Mouse (Mus musculus): ENCODE measurements around the gene Dclk1.

Gene Dclk1

DNA sequence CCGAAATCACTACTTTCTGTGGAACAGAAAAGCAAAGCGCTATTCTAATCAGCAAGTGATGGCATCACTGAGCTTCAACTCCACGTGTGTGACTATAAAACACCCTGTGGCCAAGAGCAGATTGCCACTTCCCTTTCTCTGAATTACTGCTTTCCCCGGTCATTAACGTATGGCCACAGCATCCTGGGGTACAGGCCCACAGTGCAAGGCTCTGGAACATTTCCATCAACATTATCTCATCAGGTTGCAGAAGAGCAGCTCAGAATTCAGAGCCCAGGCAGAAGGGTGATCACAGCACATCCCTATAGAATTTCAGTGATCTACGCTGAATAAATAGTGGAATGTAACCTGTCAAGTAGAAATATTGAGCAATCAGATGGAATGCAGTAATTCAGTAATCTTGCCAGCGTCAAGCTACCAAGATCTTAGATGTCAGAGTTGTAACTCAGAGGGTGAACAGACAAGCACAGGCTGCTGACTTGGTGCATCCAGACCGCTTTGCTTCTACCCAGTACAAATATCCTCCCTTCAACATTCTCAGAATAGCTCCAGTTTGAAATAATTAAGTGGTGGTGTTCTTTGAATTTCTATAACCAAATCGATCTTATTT is 293.5 kb downstream of the Dclk1 start:
- DNase-seq (ENCODE audit: extremely low read depth, low read depth, low spot score), result no peak

DNA sequence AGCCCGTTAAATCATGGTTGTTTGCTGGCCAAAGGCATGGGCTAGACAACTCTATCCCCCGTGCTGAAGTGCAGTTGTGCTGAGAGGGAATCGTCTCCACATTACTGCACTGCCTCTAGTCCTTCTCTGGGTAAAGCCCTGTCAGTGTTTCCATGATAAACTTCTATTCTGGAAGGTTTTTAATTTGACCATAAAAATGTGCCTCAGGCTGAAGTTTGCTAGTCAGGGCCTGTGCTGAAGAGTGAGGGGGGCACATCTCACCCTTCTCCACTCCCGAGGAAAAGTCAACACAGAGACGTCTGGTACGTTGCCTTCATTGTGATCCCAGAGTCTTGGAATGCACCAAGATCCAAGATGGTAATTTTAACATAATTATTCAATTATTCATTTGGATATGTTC is 294.7 kb downstream of the Dclk1 start:
- DNase-seq (ENCODE audit: extremely low read depth, low read depth, low spot score), result no peak

DNA sequence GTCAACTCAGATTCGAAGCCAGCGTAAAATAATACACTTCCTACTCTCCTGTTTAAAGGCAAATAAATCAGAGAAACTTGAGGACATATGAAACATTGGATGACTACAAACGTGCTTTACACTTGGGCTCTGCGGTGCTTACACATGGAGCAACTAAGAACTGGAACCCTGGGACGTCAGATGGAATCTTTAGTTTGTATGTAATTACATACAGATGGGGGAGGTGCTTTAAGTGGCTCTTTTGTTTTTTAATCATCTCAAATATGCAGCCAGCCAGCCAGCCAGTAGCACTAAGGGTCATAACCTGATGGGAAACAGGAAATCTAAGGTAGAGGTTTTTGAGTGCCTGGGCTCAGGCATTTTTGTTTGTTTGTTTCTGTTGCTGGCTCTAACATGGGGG is 295.6 kb downstream of the Dclk1 start:
- no peak for DNase-seq (ENCODE audit: extremely low read depth, low read depth, low spot score)

DNA sequence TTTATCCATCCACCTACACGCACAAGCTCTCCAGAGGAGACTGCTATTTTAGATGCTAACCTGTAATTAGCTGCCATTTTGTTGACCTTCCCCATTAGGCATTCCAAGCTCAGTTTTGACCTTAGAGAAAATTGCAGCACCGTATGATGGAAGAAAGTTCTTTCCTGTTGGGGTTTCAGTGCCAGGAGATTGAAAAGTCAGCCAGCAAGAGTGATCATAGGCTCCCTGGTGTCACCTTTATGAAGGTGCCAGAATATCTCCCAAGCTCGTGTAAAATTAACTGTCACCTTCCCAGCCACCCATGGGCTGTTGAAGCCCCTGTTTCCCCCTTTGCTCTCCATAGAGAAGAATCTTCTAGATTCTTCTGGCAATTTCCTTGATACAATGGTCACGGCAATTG is 297.2 kb downstream of the Dclk1 start:
- no peak for DNase-seq (ENCODE audit: extremely low read depth, low read depth, low spot score)

DNA sequence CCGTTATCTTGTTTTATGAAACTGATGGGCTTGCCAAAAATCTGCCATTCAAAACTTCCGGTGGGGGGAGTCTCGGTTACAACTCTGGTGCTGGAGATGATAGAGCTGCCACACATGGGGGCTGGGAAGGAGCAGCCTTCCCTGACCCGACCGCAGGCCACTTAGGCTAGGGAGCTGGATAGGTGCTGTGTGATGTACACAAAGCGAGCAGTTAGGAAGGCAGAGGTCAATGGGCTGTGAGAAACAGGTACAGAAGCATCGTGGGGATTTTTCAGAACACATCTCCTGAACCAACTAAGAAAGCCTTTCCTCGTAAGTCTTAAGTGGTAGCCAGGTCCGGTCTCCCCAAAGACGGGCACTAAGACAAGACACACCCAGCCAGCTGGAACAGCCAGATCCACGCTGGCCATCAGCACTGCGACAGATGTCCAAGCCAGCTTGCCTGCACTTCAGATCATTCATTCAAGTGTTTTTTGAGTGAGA is 297.7 kb downstream of the Dclk1 start:
- no peak for DNase-seq (ENCODE audit: extremely low read depth, low read depth, low spot score)

DNA sequence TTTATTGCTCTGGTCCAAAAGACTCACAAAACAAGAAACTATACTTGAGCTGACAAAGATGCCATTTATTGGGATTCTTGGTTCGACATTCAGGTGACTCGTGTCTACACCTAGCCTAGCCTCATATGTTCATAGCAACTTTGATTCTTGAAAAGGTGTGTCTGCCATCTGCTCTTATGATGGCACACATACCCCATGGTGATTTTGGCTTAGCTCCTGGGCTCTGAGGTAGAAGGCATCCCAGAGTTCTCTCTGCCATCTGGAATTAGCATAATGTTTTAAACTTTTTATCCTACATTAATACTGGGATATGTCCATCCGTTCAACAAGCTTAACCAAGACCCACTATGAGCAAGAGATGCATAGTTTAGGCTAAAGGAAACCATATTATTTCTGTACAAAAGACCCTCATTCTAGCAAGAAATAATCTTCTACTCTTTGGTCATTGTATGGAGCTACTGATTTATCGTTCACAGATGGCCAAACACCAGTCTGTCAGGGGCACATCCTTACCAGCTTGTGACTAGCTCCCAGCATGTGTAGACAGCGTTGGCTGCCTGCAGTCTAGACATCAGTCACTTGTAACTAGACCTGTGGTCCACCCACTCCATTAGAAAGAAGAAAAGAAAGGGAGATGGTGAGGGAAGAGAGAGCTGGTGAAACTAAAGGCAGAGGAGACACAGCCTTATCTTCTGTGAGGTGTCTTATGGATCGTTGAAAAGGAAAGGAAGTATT is 298.4 kb downstream of the Dclk1 start:
- DNase-seq (ENCODE audit: extremely low read depth, low read depth, low spot score), result no peak

DNA sequence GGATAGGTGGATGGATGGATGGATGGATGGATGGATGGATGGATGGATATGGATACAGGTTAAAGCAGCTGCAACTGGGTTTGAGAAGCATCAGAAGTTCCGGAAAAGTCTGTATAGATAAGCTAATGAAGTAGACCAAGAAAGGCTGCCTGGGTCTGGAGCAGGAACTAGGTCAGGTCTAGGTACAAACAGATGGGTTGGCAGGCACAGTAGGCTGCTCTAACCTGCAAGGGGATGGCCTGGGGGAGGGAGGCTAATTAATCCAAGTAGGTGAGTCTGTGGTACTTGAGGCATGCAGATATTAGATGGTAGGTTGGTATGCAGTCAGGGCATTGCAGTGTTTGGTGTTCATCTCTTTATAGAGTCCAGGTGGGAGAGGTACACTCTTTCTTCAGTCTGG is 299.6 kb downstream of the Dclk1 start:
- no peak for DNase-seq (ENCODE audit: extremely low read depth, low read depth, low spot score)

DNA sequence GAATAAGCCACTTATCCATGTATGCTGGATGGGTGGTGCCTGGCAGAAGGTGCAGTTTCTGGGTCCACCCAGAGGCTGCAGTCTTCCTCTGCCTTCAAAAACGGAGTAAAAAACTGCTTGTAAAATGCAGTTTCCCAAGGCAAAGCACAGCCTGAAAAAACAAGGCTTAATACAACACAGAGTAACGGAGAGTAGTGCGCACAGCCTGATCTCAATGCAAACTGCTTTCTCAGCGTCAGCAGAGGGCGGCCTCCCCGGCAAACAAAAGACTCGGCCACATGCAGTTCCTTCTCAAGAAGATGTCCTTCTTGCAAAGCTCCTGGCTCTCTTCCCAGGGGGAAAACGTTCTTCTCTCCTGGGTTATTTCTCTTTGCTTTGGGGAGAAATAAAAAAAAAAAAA is 300.1 kb downstream of the Dclk1 start:
- DNase-seq (ENCODE audit: extremely low read depth, low read depth, low spot score), result no peak

DNA sequence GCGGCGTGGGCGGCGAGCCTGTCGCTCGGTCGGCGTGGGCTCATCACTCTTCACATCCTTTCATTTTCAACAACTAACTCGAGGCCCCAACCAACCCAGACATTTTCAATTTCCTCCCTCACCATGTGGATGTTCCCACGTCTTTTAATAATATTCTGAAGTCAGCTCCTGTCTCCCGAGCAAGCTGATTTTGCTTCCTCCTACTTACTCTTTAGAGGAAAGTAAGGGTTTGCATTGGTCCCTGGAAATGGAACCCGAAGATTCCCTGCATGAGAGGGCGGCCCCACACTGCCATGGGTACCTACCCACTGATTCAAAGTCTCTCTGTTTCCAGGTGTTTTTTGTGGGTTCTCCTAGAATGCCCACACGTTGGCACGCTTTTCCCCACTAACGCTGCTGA is 300.8 kb downstream of the Dclk1 start:
- no peak for DNase-seq (ENCODE audit: extremely low read depth, low read depth, low spot score)

DNA sequence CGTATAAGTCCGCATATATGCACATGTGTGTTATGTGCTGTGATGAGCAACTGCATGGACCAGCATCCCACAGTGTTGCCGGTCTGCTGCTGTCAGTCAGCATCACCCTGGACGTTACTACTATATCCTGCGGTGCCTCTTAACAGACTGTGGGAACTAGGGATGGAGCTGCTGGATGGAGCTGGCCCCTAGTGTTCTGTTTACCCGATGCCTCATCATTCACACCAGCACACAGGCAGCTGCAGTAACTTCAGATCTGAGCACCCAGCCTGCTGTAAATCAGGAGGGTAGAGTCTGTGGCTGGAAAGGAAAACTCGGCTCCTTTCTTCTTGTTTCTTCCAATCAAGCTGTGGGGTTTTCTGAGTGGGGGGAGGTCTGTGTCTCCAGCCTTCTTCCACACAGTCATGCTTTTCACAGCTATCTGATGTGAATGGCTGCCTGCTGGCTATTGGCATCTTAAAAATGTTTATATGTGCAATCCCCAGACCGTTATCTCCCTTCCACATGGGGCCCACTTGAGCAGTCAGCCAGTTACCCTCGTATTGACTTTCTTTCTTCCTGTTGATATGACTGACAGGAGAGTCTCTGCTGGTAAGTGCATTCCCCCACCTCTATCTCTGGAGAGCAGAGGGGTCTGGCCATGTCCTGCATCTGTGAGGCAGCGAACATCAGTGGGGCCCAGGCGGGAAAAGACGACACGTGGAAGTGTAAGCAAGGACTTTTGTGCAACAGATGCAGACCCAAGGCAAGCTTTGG is 301.9 kb downstream of the Dclk1 start:
- DNase-seq (ENCODE audit: extremely low read depth, low read depth, low spot score), result no peak

DNA sequence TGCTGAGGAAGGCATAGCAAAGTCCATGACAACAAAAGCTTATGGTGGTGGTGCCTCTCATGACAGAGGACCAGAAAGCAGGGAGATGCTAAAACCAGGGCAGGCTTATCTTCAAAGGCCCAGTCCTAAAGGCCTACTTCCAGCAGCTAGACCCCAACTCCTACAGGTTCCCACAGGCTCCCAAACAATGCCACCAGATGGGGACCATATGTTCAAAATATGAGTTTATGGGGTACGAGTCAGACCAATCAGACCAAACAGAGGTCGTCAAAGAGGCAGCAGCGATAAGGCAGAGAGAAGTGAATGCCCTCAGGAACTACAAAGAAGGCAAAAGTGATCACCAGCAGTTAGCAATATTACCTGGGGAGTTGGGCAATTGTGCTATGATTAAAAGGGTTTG is 303.1 kb downstream of the Dclk1 start:
- no peak for DNase-seq (ENCODE audit: extremely low read depth, low read depth, low spot score)

DNA sequence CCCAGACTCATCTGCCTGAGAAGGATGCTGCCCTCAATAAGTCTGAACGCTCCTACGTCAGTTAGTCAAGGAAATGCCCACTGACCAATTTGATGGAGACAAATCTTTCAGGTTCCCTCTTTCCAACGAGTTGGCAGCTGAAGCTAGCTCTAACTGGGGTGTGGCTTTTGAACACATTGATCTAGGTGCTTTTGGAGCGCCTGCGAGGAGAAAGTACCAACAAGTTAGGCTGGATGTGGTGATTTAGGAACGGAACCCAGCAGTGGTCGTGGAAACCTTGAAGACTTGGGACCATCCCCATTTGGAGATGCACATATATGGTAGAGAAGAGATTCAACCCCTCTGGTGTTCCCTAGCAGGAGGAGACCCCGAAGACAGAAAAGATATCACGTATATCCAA is 303.8 kb downstream of the Dclk1 start:
- DNase-seq (ENCODE audit: extremely low read depth, low read depth, low spot score), result no peak

DNA sequence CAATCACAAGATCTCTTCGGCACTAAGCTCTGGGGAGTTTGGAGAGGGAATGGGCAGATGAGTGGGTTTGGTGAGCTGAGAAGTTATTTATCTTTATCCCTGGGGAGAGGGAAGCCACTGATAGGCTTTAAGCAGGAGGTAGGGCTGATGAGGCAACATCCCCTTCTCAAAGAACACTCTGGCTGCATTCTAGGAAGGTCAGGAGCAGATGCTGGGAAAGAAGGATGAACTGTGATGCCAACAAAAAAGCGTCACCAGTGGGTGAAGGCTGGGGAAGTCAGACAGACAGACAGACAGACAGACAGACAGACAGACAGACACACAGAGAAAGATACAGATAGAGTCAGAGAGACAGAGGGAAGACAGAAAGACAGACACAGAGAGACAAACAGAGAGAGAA is 304.9 kb downstream of the Dclk1 start:
- no peak for DNase-seq (ENCODE audit: extremely low read depth, low read depth, low spot score)

DNA sequence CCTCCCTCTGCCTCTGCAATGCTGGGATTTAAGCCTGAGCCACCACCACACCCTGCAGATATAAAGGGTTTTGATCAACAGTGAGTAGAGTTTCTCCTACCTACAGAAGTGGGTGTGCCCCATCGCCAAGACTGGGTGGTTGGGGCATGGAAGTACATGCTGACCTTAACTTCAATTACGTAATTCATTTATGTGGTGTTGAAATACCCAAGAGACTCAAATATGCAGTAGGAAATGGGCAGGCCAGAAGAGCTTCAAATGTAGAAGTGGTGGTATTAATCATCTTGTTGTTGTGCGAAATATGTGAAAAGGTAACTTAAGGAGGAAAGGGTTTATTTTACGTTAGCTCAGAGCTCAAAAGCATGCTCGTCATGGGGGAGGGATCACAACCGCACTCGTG is 307.2 kb downstream of the Dclk1 start:
- DNase-seq (ENCODE audit: extremely low read depth, low read depth, low spot score), result peak; percentile 25

DNA sequence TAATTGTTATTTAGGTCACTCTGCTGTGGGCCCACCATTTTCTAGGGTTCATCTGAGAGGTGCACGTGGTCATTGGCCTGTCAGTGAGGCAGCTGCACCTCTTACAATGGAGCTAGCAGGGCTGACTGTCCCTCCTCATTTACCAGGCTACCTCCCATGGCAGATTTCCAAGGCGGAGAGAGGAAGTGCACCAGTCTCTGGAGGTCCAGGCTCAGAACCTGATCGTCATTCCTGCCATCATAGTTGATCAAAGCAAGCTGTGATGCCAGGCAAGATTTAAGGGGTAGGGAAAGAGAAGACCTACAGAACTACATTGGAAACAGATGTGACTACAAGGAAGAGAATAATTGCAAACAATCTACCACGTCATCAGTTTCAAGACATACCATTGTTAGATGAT is 308.8 kb downstream of the Dclk1 start:
- no peak for DNase-seq (ENCODE audit: extremely low read depth, low read depth, low spot score)

DNA sequence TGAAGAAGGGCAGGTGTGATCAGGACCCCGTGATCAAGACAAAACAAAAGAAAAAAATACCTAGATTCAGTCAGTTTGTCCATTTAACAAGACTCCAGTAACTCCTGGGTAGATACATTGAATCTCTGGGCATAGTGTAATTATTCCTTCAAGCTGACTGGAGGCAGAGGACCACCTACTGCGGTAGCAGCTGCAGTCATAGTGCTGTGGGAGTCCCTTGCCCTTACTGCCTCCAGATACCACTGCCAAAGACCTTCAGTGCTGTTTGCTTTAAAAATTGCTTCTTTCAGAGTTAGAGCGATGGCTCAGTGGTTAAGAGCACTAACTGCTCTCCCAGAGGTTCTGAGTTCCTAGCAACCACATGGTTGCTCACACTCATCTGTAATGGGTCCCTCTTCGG is 309.7 kb downstream of the Dclk1 start:
- DNase-seq (ENCODE audit: extremely low read depth, low read depth, low spot score), result no peak

DNA sequence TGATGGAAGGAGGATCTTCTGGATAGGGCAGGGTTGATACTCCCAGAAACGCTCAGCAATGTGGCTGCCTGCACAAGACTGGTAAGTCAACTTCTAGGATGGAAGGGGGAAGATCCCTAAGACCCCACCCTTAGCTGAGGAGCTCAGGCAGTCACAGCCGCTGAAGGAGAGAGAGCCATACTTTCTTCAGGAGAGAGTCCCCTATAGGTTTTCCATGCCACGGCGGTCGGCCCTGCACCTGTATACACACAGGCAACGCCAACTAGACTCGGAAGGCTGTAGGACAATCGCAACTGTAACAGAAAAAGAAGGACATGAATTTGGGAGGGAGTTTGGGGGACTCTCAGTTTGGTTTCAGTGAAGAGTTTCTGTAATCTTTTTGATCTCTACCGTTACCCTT is 310.9 kb downstream of the Dclk1 start:
- DNase-seq (ENCODE audit: extremely low read depth, low read depth, low spot score), result no peak

DNA sequence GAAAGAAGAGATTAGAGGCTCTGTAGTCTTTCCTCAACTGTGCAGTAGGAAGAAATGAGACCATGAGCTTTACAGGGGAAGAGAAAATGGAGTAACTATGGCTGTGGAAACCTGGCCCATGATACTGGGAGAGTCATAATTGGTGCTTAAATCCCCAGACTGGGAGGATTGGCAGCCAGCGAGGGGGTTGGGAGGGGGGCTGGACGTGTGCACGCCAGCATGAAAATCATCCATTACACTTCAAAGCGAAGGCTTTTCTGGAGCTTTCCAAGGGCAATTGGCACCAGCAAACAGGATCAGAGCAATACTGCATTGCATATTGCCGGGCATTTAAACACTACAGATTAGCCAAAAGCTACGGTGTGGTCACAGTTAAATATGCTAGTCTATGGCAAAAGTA is 313.7 kb downstream of the Dclk1 start:
- no peak for DNase-seq (ENCODE audit: extremely low read depth, low read depth, low spot score)

DNA sequence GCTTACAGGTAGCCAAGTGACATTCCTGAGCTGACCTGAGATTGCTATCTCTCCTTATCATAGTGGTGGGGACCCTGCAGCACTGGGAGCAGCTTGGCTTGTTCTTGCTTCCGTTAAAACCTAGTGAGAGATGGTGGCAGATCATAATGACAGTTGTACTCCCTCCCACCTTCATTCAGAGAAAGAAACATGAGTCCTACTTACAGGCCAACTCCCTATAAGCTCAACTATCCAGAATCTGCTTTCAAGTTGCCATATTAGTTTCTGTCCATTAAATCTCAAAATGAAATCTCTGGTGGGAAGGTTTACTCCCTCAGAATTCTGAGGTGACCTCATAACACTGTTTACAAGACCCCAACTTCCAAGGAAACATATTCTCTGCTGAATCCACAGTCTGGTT is 316.4 kb downstream of the Dclk1 start:
- no peak for DNase-seq (ENCODE audit: extremely low read depth, low read depth, low spot score)

DNA sequence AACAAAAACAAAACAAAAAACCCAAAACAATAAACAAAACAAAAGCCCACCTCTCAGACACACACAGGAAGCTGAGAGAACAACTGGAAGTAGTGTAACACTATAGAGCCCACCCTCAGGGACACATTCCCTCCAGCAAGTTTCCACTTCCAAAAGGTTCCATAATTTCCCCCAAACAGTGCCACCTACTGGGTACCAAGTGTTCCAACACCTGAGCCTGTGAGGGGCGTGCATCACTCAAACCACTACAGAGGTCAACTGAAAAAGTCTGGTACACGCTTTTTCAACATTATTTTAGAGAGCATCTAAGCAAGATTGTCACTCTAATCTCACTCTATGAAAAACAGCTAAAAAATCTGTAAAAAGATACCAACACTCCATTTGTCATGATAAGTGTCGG is 325.3 kb downstream of the Dclk1 start:
- DNase-seq (ENCODE audit: extremely low read depth, low read depth, low spot score), result no peak

DNA sequence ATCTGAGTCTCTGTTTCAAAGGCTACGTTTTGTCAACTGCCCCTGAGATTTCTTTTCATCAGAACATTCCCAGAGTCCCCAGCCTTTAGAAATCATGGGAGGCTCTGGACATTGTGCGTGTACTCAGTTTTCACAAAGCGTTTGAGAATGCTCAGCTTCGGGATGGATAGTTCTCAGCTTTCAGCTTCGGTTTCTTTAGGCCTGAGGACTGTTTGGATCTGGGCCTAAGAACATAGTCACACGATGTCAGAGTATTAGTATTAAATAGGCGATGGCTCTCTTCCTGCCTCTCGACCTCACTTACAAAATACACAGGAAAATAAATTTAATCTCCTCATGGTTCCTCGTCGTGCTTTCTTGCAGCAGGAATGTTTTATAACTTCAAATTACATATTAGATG is 327.4 kb downstream of the Dclk1 start:
- DNase-seq (ENCODE audit: extremely low read depth, low read depth, low spot score), result no peak

DNA sequence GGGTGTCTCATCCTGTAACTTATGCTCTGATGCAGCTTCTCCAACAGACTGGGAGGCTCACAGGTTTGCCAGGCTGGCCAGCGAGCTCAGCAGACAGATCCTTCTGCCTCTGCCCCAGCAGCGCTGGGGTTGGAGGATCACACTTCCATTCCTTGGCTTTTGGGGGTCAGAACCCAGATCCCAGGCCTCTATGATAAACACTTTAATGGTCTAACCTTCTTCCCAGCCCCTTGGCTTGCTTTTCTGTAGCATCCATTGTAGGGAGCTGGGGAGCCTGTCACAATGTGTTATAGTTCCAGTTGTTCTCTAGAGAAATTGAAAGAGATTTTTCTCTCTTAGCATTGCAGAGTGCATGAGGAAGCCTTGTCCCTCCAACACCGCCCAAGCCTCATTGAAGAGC is 328.9 kb downstream of the Dclk1 start:
- no peak for DNase-seq (ENCODE audit: extremely low read depth, low read depth, low spot score)
